Mouse (Mus musculus): ENCODE measurements at regions not wholly inside any gene's neighbourhood (a gene's known extent, or its start where the extent isn't known, plus 50 kb on each side); places are given as distances from the start of the nearest gene placed in this dataset.

DNA sequence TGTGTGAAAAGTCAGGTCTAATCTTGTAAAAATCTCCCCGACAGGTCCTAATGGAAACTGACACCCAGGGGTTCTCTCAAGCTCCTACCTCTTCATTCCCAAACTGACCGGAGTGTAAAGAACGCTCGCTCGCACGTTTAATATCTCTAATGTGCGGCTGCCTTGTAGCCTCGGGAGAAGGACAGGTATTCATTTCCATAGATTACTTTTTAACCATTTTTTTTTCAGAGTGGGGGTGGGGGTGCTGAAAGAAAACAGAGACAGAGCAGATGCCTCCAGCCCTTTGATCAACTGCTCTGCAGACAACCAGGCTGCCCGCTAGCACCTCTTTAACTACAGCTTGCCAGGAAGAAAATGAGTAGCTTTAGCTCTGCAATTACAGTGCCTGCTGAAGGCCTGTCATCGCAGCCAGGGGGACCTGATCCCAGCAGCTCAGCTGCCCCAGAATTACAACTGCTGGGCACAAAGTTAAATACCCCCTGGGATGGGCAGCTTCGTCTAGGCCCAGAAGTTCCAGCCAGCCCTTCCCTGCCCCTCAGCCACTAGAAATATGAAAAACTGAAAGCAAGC lies 282.3 kb upstream of the Msx2 start:
- no peak overlapping the region for H3K27ac ChIP-seq (ENCODE audit: insufficient read depth, low read length)
- 76% methylated on average over 11 of the region's 11 CpGs for WGBS
- H3K4me1 ChIP-seq (ENCODE audit: control insufficient read depth, insufficient read depth, insufficient read length) = no peaks in the 10 kb centered on the region
- H3K36me3 ChIP-seq (ENCODE audit: control insufficient read depth, insufficient read depth, low read length) = no peaks in the 10 kb centered on the region
- H3K4me3 ChIP-seq (ENCODE audit: extremely low read depth, insufficient read depth, insufficient read length) = no peak overlapping the region
- no peak for TF ChIP-seq POLR2A (IDR thresholded peaks at IDR 0.05; ENCODE audit: low read depth, low read length)
- no peak for TF ChIP-seq CTCF (IDR thresholded peaks at IDR 0.05; ENCODE audit: extremely low read depth, insufficient read depth, insufficient read length, insufficient replicate concordance)
- no peaks in the 10 kb centered on the region for H3K27me3 ChIP-seq (ENCODE audit: control insufficient read depth, insufficient read depth, low read length)
- DNase-seq (ENCODE audit: low read depth in 1 of 2, low spot score in 2 of 2) = no peak

GRCm38 (mm10) chr13:53753049-53753448 lies 280.2 kb upstream of the Msx2 start:
- Histone ChIP-seq H3K4me3 (ENCODE audit: extremely low read depth, insufficient read depth, insufficient read length) (no peak overlapping the region), H3K27ac (ENCODE audit: insufficient read depth, low read length) (no peak overlapping the region), H3K36me3 (ENCODE audit: control insufficient read depth, insufficient read depth, low read length) (no peaks in the 10 kb centered on the region), H3K27me3 (ENCODE audit: control insufficient read depth, insufficient read depth, low read length) (no peaks in the 10 kb centered on the region), H3K4me1 (ENCODE audit: control insufficient read depth, insufficient read depth, insufficient read length) (no peaks in the 10 kb centered on the region)
- WGBS = 64% methylated on average over 6 of the region's 6 CpGs
- no peak for TF ChIP-seq CTCF (IDR thresholded peaks at IDR 0.05; ENCODE audit: extremely low read depth, insufficient read depth, insufficient read length, insufficient replicate concordance)
- no peak for DNase-seq (ENCODE audit: low read depth in 1 of 2, low spot score in 2 of 2)

DNA sequence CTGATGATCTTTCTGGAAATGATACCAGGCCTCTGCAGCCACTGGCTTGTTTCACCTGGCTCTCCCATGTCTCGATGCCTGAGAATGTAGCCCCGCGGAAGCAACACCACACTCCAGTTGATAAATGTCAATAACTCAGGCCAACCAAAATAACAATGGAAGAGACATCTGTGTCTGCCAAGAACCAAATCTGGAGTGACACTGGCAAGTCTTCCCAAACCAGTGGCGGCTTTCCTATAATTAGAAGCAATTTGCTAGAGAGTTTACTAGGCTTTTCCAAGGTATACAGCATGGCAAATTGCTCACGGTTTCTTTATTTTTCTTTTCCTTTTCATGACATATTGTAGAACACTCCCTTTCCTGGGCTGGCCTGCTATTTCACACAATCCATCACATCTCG lies 268.1 kb upstream of the Msx2 start:
- no peak overlapping the region for H3K4me3 ChIP-seq (ENCODE audit: extremely low read depth, insufficient read depth, insufficient read length)
- 81% methylated on average over 6 of the region's 6 CpGs for WGBS
- no peaks in the 10 kb centered on the region for H3K27me3 ChIP-seq (ENCODE audit: control insufficient read depth, insufficient read depth, low read length)
- no peak overlapping the region for H3K27ac ChIP-seq (ENCODE audit: insufficient read depth, low read length)
- DNase-seq (ENCODE audit: low read depth in 1 of 2, low spot score in 2 of 2) = no peak
- TF ChIP-seq CTCF (IDR thresholded peaks at IDR 0.05; ENCODE audit: extremely low read depth, insufficient read depth, insufficient read length, insufficient replicate concordance) (no peak), POLR2A (IDR thresholded peaks at IDR 0.05; ENCODE audit: low read depth, low read length) (no peak)
- no peaks in the 10 kb centered on the region for H3K36me3 ChIP-seq (ENCODE audit: control insufficient read depth, insufficient read depth, low read length)
- no peaks in the 10 kb centered on the region for H3K4me1 ChIP-seq (ENCODE audit: control insufficient read depth, insufficient read depth, insufficient read length)

GRCm38 (mm10) chr13:53739127-53739526 lies 266.3 kb upstream of the Msx2 start:
- no peak for TF ChIP-seq POLR2A (IDR thresholded peaks at IDR 0.05; ENCODE audit: low read depth, low read length)
- TF ChIP-seq CTCF (IDR thresholded peaks at IDR 0.05; ENCODE audit: extremely low read depth, insufficient read depth, insufficient read length, insufficient replicate concordance) = no peak
- Histone ChIP-seq H3K4me3 (ENCODE audit: extremely low read depth, insufficient read depth, insufficient read length) (no peak overlapping the region), H3K27ac (ENCODE audit: insufficient read depth, low read length) (no peak overlapping the region), H3K36me3 (ENCODE audit: control insufficient read depth, insufficient read depth, low read length) (no peaks in the 10 kb centered on the region), H3K27me3 (ENCODE audit: control insufficient read depth, insufficient read depth, low read length) (no peaks in the 10 kb centered on the region), H3K4me1 (ENCODE audit: control insufficient read depth, insufficient read depth, insufficient read length) (no peaks in the 10 kb centered on the region)
- 86% methylated on average over 3 of the region's 3 CpGs for WGBS
- no peak for DNase-seq (ENCODE audit: low read depth in 1 of 2, low spot score in 2 of 2)

GRCm38 (mm10) chr13:53734944-53735343 lies 262.1 kb upstream of the Msx2 start:
- no peak for TF ChIP-seq POLR2A (IDR thresholded peaks at IDR 0.05; ENCODE audit: low read depth, low read length)
- no peak for TF ChIP-seq CTCF (IDR thresholded peaks at IDR 0.05; ENCODE audit: extremely low read depth, insufficient read depth, insufficient read length, insufficient replicate concordance)
- Histone ChIP-seq H3K27me3 (ENCODE audit: control insufficient read depth, insufficient read depth, low read length) (no peaks in the 10 kb centered on the region), H3K4me1 (ENCODE audit: control insufficient read depth, insufficient read depth, insufficient read length) (no peaks in the 10 kb centered on the region), H3K36me3 (ENCODE audit: control insufficient read depth, insufficient read depth, low read length) (no peaks in the 10 kb centered on the region), H3K4me3 (ENCODE audit: extremely low read depth, insufficient read depth, insufficient read length) (no peak overlapping the region), H3K27ac (ENCODE audit: insufficient read depth, low read length) (no peak overlapping the region)
- DNase-seq (ENCODE audit: low read depth in 1 of 2, low spot score in 2 of 2) = no peak
- WGBS = 80% methylated on average over 4 of the region's 4 CpGs

GRCm38 (mm10) chr13:53730259-53730902 lies 257.5 kb upstream of the Msx2 start:
- Histone ChIP-seq H3K4me1 (ENCODE audit: control insufficient read depth, insufficient read depth, insufficient read length) (no peaks in the 10 kb centered on the region), H3K27ac (ENCODE audit: insufficient read depth, low read length) (no peak overlapping the region), H3K4me3 (ENCODE audit: extremely low read depth, insufficient read depth, insufficient read length) (no peak overlapping the region), H3K27me3 (ENCODE audit: control insufficient read depth, insufficient read depth, low read length) (no peaks in the 10 kb centered on the region), H3K36me3 (ENCODE audit: control insufficient read depth, insufficient read depth, low read length) (no peaks in the 10 kb centered on the region)
- no peak for DNase-seq (ENCODE audit: low read depth in 1 of 2, low spot score in 2 of 2)
- WGBS = 75% methylated on average over 10 of the region's 10 CpGs
- TF ChIP-seq CTCF (IDR thresholded peaks at IDR 0.05; ENCODE audit: extremely low read depth, insufficient read depth, insufficient read length, insufficient replicate concordance) = no peak
- no peak for TF ChIP-seq POLR2A (IDR thresholded peaks at IDR 0.05; ENCODE audit: low read depth, low read length)

DNA sequence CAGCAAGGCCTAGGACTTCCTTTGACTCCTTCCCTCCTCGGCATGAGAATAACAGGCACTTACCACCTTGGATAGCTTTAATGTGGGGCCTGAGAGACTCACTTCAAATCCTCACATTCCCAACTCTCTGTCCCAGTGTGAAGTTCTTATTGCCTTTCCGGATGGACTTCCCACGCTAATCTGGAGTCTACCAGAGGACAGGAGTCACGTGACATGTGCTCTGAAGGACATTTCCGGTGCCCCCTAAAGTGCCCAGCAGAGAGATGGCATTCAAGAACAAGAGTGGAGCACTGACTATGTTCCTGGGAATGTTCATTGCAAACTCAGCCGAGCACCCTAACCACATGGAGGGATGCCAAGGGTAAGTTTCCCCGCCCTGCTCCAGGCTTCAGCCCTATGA lies 257.0 kb upstream of the Msx2 start:
- 86% methylated on average over 7 of the region's 7 CpGs for WGBS

More for the DNA sequence above, 257.0 kb upstream of the Msx2 start:
- Histone ChIP-seq H3K27me3 (ENCODE audit: control insufficient read depth, insufficient read depth, low read length) (no peaks in the 10 kb centered on the region), H3K4me1 (ENCODE audit: control insufficient read depth, insufficient read depth, insufficient read length) (no peaks in the 10 kb centered on the region), H3K27ac (ENCODE audit: insufficient read depth, low read length) (no peak overlapping the region), H3K4me3 (ENCODE audit: extremely low read depth, insufficient read depth, insufficient read length) (no peak overlapping the region), H3K36me3 (ENCODE audit: control insufficient read depth, insufficient read depth, low read length) (no peaks in the 10 kb centered on the region)
- TF ChIP-seq CTCF (IDR thresholded peaks at IDR 0.05; ENCODE audit: extremely low read depth, insufficient read depth, insufficient read length, insufficient replicate concordance) (no peak), POLR2A (IDR thresholded peaks at IDR 0.05; ENCODE audit: low read depth, low read length) (no peak)
- DNase-seq (ENCODE audit: low read depth in 1 of 2, low spot score in 2 of 2) = no peak

All from spleen, adult 2 months (tissue).